Mouse (Mus musculus): Measurements from ENCODE around the gene Plekhg5. TPM values are rescaled to one million over a fixed set of nuclear protein-coding genes. Genes with fewer than 3 reads are reported as not detected.

Plekhg5 gene
- polyA plus RNA-seq, 2 experiments = 2.6 to 4.7 TPM

- DNase-seq (ENCODE audit: low read depth in 3 of 3, low spot score in 3 of 3) (no peak), ATAC-seq (ENCODE audit: insufficient read depth) (no peak)
- H3K27ac ChIP-seq = no peak overlapping the region
- H3K9ac ChIP-seq (replicated peaks) = no peak overlapping the region
- no peak for TF ChIP-seq EP300 (IDR thresholded peaks at IDR 0.05; ENCODE audit: low read depth)
- TF ChIP-seq CTCF (IDR thresholded peaks at IDR 0.05; ENCODE audit: low read depth) = no peak
- no peaks in the 10 kb centered on the region for H3K27me3 ChIP-seq (ENCODE audit: control insufficient read depth, insufficient read depth, low read length)
- no peak overlapping the region for H3K4me2 ChIP-seq (ENCODE audit: low read depth)
- no peak overlapping the region for H3K4me3 ChIP-seq (ENCODE audit: insufficient read depth in 1 of 2, low read depth in 2 of 2, low read length in 2 of 2)
- H3K9me3 ChIP-seq (ENCODE audit: control insufficient read depth, low read length) = no peaks in the 10 kb centered on the region
- peaks cover 3 to 9% of the 10 kb centered on the region in 2 experiments; a peak in 3 of 4 replicates for H3K4me1 ChIP-seq (replicated peaks; ENCODE audit: control insufficient read depth in 2 of 2, insufficient read depth in 2 of 2, low read length in 1 of 2)
- H3K36me3 ChIP-seq (replicated peaks; ENCODE audit: control insufficient read depth, insufficient read depth, low read depth) = peaks cover 6% of the 10 kb centered on the region; the same call in 1 of the 2 replicates
- WGBS (ENCODE audit: insufficient replicate concordance) = 54% methylated on average over 7 of the region's 7 CpGs
Observed at GRCm38 (mm10) chr4:152101081-152101653, 28.9 kb downstream of the Plekhg5 start.

GRCm38 (mm10) chr4:152101921-152102320, 29.6 kb downstream of the Plekhg5 start:
- Histone ChIP-seq H3K27me3 (ENCODE audit: control insufficient read depth, insufficient read depth, low read length) (no peaks in the 10 kb centered on the region), H3K9me3 (ENCODE audit: control insufficient read depth, low read length) (no peaks in the 10 kb centered on the region), H3K9ac (replicated peaks) (no peak overlapping the region), H3K4me2 (ENCODE audit: low read depth) (no peak overlapping the region), H3K36me3 (replicated peaks; ENCODE audit: control insufficient read depth, insufficient read depth, low read depth) (peaks cover 6% of the 10 kb centered on the region; the same call in 1 of the 2 replicates), H3K27ac (no peak overlapping the region), H3K4me3 (ENCODE audit: insufficient read depth in 1 of 2, low read depth in 2 of 2, low read length in 2 of 2) (no peak overlapping the region), H3K4me1 (replicated peaks; ENCODE audit: control insufficient read depth in 2 of 2, insufficient read depth in 2 of 2, low read length in 1 of 2) (peaks cover 0 to 10% of the 10 kb centered on the region in 2 experiments; a peak in 2 of 4 replicates)
- TF ChIP-seq EP300 (IDR thresholded peaks at IDR 0.05; ENCODE audit: low read depth) = no peak
- no peak for TF ChIP-seq CTCF (IDR thresholded peaks at IDR 0.05; ENCODE audit: low read depth)
- ATAC-seq (ENCODE audit: insufficient read depth) (no peak), DNase-seq (ENCODE audit: low read depth in 3 of 3, low spot score in 3 of 3) (no peak)
- 86% methylated on average over 16 of the region's 16 CpGs for WGBS (ENCODE audit: insufficient replicate concordance)

- Histone ChIP-seq H3K27ac (no peak overlapping the region), H3K9ac (replicated peaks) (no peak overlapping the region), H3K4me1 (replicated peaks; ENCODE audit: control insufficient read depth in 2 of 2, insufficient read depth in 2 of 2, low read length in 1 of 2) (peaks cover 2 to 13% of the 10 kb centered on the region in 2 experiments; a peak in 2 of 4 replicates), H3K27me3 (ENCODE audit: control insufficient read depth, insufficient read depth, low read length) (no peaks in the 10 kb centered on the region), H3K36me3 (replicated peaks; ENCODE audit: control insufficient read depth, insufficient read depth, low read depth) (peaks cover 6% of the 10 kb centered on the region; the same call in 1 of the 2 replicates), H3K9me3 (ENCODE audit: control insufficient read depth, low read length) (no peaks in the 10 kb centered on the region), H3K4me2 (ENCODE audit: low read depth) (no peak overlapping the region), H3K4me3 (ENCODE audit: insufficient read depth in 1 of 2, low read depth in 2 of 2, low read length in 2 of 2) (no peak overlapping the region)
- TF ChIP-seq EP300 (IDR thresholded peaks at IDR 0.05; ENCODE audit: low read depth) = no peak
- peak; percentile 97 for TF ChIP-seq CTCF (IDR thresholded peaks at IDR 0.05; ENCODE audit: low read depth)
- no peak for ATAC-seq (ENCODE audit: insufficient read depth)
- DNase-seq (ENCODE audit: low read depth in 3 of 3, low spot score in 3 of 3) = peak in 2 of 3 experiments; percentile 37 to 41
- WGBS (ENCODE audit: insufficient replicate concordance) = 44% methylated on average over 7 of the region's 7 CpGs
Observed at GRCm38 (mm10) chr4:152103025-152103424, 30.7 kb downstream of the Plekhg5 start.

GRCm38 (mm10) chr4:152106746-152107145, 34.4 kb downstream of the Plekhg5 start:
- WGBS (ENCODE audit: insufficient replicate concordance) = 58% methylated on average over 9 of the region's 9 CpGs
- Histone ChIP-seq H3K4me1 (replicated peaks; ENCODE audit: control insufficient read depth in 2 of 2, insufficient read depth in 2 of 2, low read length in 1 of 2) (peaks cover 30 to 37% of the 10 kb centered on the region in 2 experiments), H3K27ac (no peak overlapping the region; the same call in 1 of the 2 replicates), H3K4me2 (ENCODE audit: low read depth) (no peak overlapping the region; the same call in 1 of the 2 replicates), H3K9me3 (ENCODE audit: control insufficient read depth, low read length) (no peaks in the 10 kb centered on the region), H3K36me3 (replicated peaks; ENCODE audit: control insufficient read depth, insufficient read depth, low read depth) (peaks cover 15% of the 10 kb centered on the region), H3K4me3 (ENCODE audit: insufficient read depth in 1 of 2, low read depth in 2 of 2, low read length in 2 of 2) (peak overlapping the region in 1 of 2 experiments; percentile 13; a peak in 1 of 4 replicates), H3K27me3 (ENCODE audit: control insufficient read depth, insufficient read depth, low read length) (no peaks in the 10 kb centered on the region), H3K9ac (replicated peaks) (no peak overlapping the region)
- DNase-seq (ENCODE audit: low read depth in 3 of 3, low spot score in 3 of 3) = no peak
- TF ChIP-seq CTCF (IDR thresholded peaks at IDR 0.05; ENCODE audit: low read depth) = peak; percentile 59
- TF ChIP-seq EP300 (IDR thresholded peaks at IDR 0.05; ENCODE audit: low read depth) = no peak
- ATAC-seq (ENCODE audit: insufficient read depth) = no peak

GRCm38 (mm10) chr4:152107493-152107892, 35.2 kb downstream of the Plekhg5 start:
- Histone ChIP-seq H3K36me3 (replicated peaks; ENCODE audit: control insufficient read depth, insufficient read depth, low read depth) (peaks cover 21% of the 10 kb centered on the region), H3K9me3 (ENCODE audit: control insufficient read depth, low read length) (no peaks in the 10 kb centered on the region), H3K4me2 (ENCODE audit: low read depth) (peak overlapping the region; percentile 70), H3K27ac (peak overlapping the region; percentile 71), H3K4me3 (ENCODE audit: insufficient read depth in 1 of 2, low read depth in 2 of 2, low read length in 2 of 2) (peak overlapping the region; percentile 46 to 53), H3K9ac (replicated peaks) (peak overlapping the region; percentile 37; the same call in 1 of the 2 replicates), H3K27me3 (ENCODE audit: control insufficient read depth, insufficient read depth, low read length) (no peaks in the 10 kb centered on the region), H3K4me1 (replicated peaks; ENCODE audit: control insufficient read depth in 2 of 2, insufficient read depth in 2 of 2, low read length in 1 of 2) (peaks cover 30 to 37% of the 10 kb centered on the region in 2 experiments)
- TF ChIP-seq EP300 (IDR thresholded peaks at IDR 0.05; ENCODE audit: low read depth) = no peak
- DNase-seq (ENCODE audit: low read depth in 3 of 3, low spot score in 3 of 3) = no peak
- 39% methylated on average over 24 of the region's 24 CpGs for WGBS (ENCODE audit: insufficient replicate concordance)
- peak; percentile 69 for ATAC-seq (ENCODE audit: insufficient read depth)
